Mouse (Mus musculus): ENCODE measurements around the gene Gm11634. TPM values are rescaled to one million over a fixed set of nuclear protein-coding genes. Genes with fewer than 3 reads are reported as not detected.
A peak's percentile ranks its signal among the peaks of the same experiment; 100 is the strongest.
"Not testable (repeated sequence)": the region's sequence is repeated elsewhere in the genome, so short reads cannot be mapped to it uniquely, and the experiment has no call there.

The Gm11634 gene
- total and polyA plus RNA-seq, 3 experiments: not detected

- H3K4me3 ChIP-seq (replicated peaks in 1 of 3; ENCODE audit: low read depth in 2 of 3, low read length in 2 of 3, poor library complexity in 1 of 3); H3K36me3 ChIP-seq (replicated peaks in 1 of 2; ENCODE audit: control insufficient read depth in 1 of 2, insufficient read depth in 1 of 2, low read length in 1 of 2); H3K9me3 ChIP-seq (replicated peaks; ENCODE audit: low read length); H3K79me2 ChIP-seq (replicated peaks; ENCODE audit: control insufficient read depth, extremely low read depth, insufficient read depth, poor library complexity, severe bottlenecking); H3K27me3 ChIP-seq (replicated peaks); dilution Hi-C loops (cut with MboI; ENCODE audit: extremely low pct_ligation_motif_present, extremely low pct_unique_long_range_greater_than_20kb, low sequenced_read_pairs); in situ Hi-C loops (cut with MboI; ENCODE audit: low pct_ligation_motif_present, low pct_unique_long_range_greater_than_20kb, low sequenced_read_pairs): not testable (repeated sequence)
- H3K4me1 ChIP-seq (ENCODE audit: control insufficient read depth in 1 of 2, insufficient read depth in 2 of 2): peaks cover 4 to 18% of the 10 kb centered on the region in 2 experiments; a peak in 3 of 4 replicates
- DNase-seq (ENCODE audit: extremely low read depth): peak; percentile 94
- peak overlapping the region; percentile 66 for H3K9ac ChIP-seq (ENCODE audit: insufficient read depth, low read depth)
- H3K27ac ChIP-seq (ENCODE audit: insufficient read depth, low read depth): peak overlapping the region; percentile 68
- peak overlapping the region; percentile 61 for H3K4me2 ChIP-seq (ENCODE audit: insufficient read depth, low read depth, poor library complexity, severe bottlenecking)
- TF ChIP-seq ETS1 (conservative IDR thresholded peaks at IDR 0.05; ENCODE audit: low read depth, low read length): peak; percentile 81
- peak; percentile 98 for TF ChIP-seq POLR2AphosphoS2 (IDR thresholded peaks at IDR 0.05; ENCODE audit: low read depth, low read length)
- TF ChIP-seq HCFC1 (IDR thresholded peaks at IDR 0.05; ENCODE audit: low read depth, low read length): peak; percentile 65
- 0 out of 2 replicates have a peak, but pooled peaks have one; percentile 45 for TF ChIP-seq RCOR1 (conservative IDR thresholded peaks at IDR 0.05; ENCODE audit: low read depth, low read length)
- TF ChIP-seq NRF1 (IDR thresholded peaks at IDR 0.05; ENCODE audit: low read depth, low read length): peak; percentile 39; the same call in 1 of the 2 replicates
- TF ChIP-seq TBP (conservative IDR thresholded peaks at IDR 0.05; ENCODE audit: low read depth, low read length): peak; percentile 89
- TF ChIP-seq NELFE (IDR thresholded peaks at IDR 0.05; ENCODE audit: low read depth, low read length): peak; percentile 71; the same call in 1 of the 2 replicates
- TF ChIP-seq MEF2A (IDR thresholded peaks at IDR 0.05; ENCODE audit: borderline replicate concordance, low read depth, low read length): peak; percentile 23; the same call in 1 of the 2 replicates
- TF ChIP-seq MAZ (IDR thresholded peaks at IDR 0.05; ENCODE audit: low read depth, low read length): peak; percentile 69; the same call in 1 of the 2 replicates
- 0 out of 2 replicates have a peak, but pooled peaks have one; percentile 4 for TF ChIP-seq MAX (IDR thresholded peaks at IDR 0.05; ENCODE audit: low read length)
- peak; percentile 42; the same call in 1 of the 2 replicates for TF ChIP-seq TCF12 (IDR thresholded peaks at IDR 0.05; ENCODE audit: low read depth, low read length)
- TF ChIP-seq ZMIZ1 (IDR thresholded peaks at IDR 0.05; ENCODE audit: low read depth, low read length): peak; percentile 98
- peak; percentile 92 for TF ChIP-seq POLR2A (IDR thresholded peaks at IDR 0.05; ENCODE audit: low read depth, low read length)
- 0 out of 2 replicates have a peak, but pooled peaks have one; percentile 57 for TF ChIP-seq IRF4 (IDR thresholded peaks at IDR 0.05; ENCODE audit: low read depth, low read length)
Observed at GRCm38 (mm10) chr11:101645411-101646282, 46.6 kb upstream of the Gm11634 start.

DNA sequence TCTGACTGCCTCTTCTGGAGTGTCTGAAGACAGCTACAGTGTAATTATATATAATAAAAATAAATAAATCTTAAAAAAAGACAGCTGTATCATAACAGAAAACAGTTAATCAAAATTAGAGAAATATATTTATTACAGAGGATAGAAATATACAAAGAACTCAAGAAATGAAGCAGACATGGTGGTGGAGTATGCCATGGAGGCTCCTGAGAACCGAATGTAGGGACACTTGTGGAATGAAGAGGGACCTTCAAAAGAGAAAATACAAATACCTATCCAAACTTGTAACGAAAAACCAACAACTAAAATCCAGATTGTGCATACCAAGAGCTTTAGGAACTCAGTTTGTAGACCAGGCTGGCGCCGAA lies 46.0 kb upstream of the Gm11634 start:
- dilution Hi-C loops (cut with MboI; ENCODE audit: extremely low pct_ligation_motif_present, extremely low pct_unique_long_range_greater_than_20kb, low sequenced_read_pairs): not testable (repeated sequence)

More for the DNA sequence above, 46.0 kb upstream of the Gm11634 start:
- H3K4me2 ChIP-seq (ENCODE audit: insufficient read depth, low read depth, poor library complexity, severe bottlenecking); in situ Hi-C loops (cut with MboI; ENCODE audit: low pct_ligation_motif_present, low pct_unique_long_range_greater_than_20kb, low sequenced_read_pairs); H3K9me3 ChIP-seq (replicated peaks; ENCODE audit: low read length); H3K79me2 ChIP-seq (replicated peaks; ENCODE audit: control insufficient read depth, extremely low read depth, insufficient read depth, poor library complexity, severe bottlenecking); H3K27ac ChIP-seq (ENCODE audit: insufficient read depth, low read depth); H3K9ac ChIP-seq (ENCODE audit: insufficient read depth, low read depth); H3K36me3 ChIP-seq (replicated peaks in 1 of 2; ENCODE audit: control insufficient read depth in 1 of 2, insufficient read depth in 1 of 2, low read length in 1 of 2); H3K4me3 ChIP-seq (replicated peaks in 1 of 3; ENCODE audit: low read depth in 2 of 3, low read length in 2 of 3, poor library complexity in 1 of 3); DNase-seq (ENCODE audit: extremely low read depth): not testable (repeated sequence)
- Histone ChIP-seq H3K27me3 (replicated peaks) (peaks cover 11% of the 10 kb centered on the region), H3K4me1 (ENCODE audit: control insufficient read depth in 1 of 2, insufficient read depth in 2 of 2) (peaks cover 4 to 18% of the 10 kb centered on the region in 2 experiments; a peak in 3 of 4 replicates)
